Mouse (Mus musculus) kidney, adult 8-10 months (tissue): Measurements from ENCODE around the gene Lifr.

Experiments
- DNase-seq, 2 experiments: peaks; one replicate each; pipeline ENCODE4 v3.0.0; 2022

The Lifr gene

GRCm38 (mm10) chr15:7081795-7082194 is 8.6 kb upstream of the Lifr start:
- DNase-seq, result no peak

- no peak for DNase-seq
Measured at GRCm38 (mm10) chr15:7082901-7083300, 7.5 kb upstream of the Lifr start.

- no peak for DNase-seq
Measured at GRCm38 (mm10) chr15:7084780-7085497, 5.5 kb upstream of the Lifr start.

- no peak for DNase-seq
Measured at GRCm38 (mm10) chr15:7088691-7089090, 1.7 kb upstream of the Lifr start.

- DNase-seq, result peak in 1 of 2 experiments; percentile 33
Measured at GRCm38 (mm10) chr15:7092321-7092720, 1.9 kb downstream of the Lifr start.

GRCm38 (mm10) chr15:7099406-7099805 is 9.0 kb downstream of the Lifr start:
- no peak for DNase-seq

- no peak for DNase-seq
Measured at GRCm38 (mm10) chr15:7100226-7100625, 9.8 kb downstream of the Lifr start.

- peak in 1 of 2 experiments; percentile 40 for DNase-seq
Measured at GRCm38 (mm10) chr15:7103051-7103450, 12.6 kb downstream of the Lifr start.

GRCm38 (mm10) chr15:7105224-7105623 is 14.8 kb downstream of the Lifr start:
- no peak for DNase-seq

GRCm38 (mm10) chr15:7108160-7108559 is 17.7 kb downstream of the Lifr start:
- no peak for DNase-seq

GRCm38 (mm10) chr15:7112227-7112907 is 22.0 kb downstream of the Lifr start:
- no peak for DNase-seq

GRCm38 (mm10) chr15:7113906-7114305 is 23.5 kb downstream of the Lifr start:
- DNase-seq, result no peak

- no peak for DNase-seq
Measured at GRCm38 (mm10) chr15:7115326-7116003, 25.1 kb downstream of the Lifr start.

GRCm38 (mm10) chr15:7116216-7116615 is 25.8 kb downstream of the Lifr start:
- no peak for DNase-seq

GRCm38 (mm10) chr15:7116699-7117098 is 26.3 kb downstream of the Lifr start:
- DNase-seq, result no peak

- no peak for DNase-seq
Measured at GRCm38 (mm10) chr15:7117944-7118343, 27.5 kb downstream of the Lifr start.

- DNase-seq, result no peak
Measured at GRCm38 (mm10) chr15:7118849-7119248, 28.4 kb downstream of the Lifr start.

- no peak for DNase-seq
Measured at GRCm38 (mm10) chr15:7119930-7120512, 29.6 kb downstream of the Lifr start.

GRCm38 (mm10) chr15:7123781-7124450 is 33.5 kb downstream of the Lifr start:
- peak; percentile 48 to 74 for DNase-seq

- DNase-seq, result no peak
Measured at GRCm38 (mm10) chr15:7126171-7126570, 35.8 kb downstream of the Lifr start.

- DNase-seq, result peak; percentile 44 to 54
Measured at GRCm38 (mm10) chr15:7128627-7129126, 38.3 kb downstream of the Lifr start.

GRCm38 (mm10) chr15:7129127-7129943 is 38.9 kb downstream of the Lifr start:
- DNase-seq, result peak; percentile 87 to 88
